Mouse (Mus musculus): ENCODE results near the gene Axdnd1. TPM values are rescaled to one million over a fixed set of nuclear protein-coding genes. Genes with fewer than 3 reads are reported as not detected.
"Not testable (repeated sequence)": the region's sequence is repeated elsewhere in the genome, so short reads cannot be mapped to it uniquely, and the experiment has no call there.

Gene Axdnd1
- polyA plus RNA-seq, 1 experiment from 2014 or later, result not detected

DNA sequence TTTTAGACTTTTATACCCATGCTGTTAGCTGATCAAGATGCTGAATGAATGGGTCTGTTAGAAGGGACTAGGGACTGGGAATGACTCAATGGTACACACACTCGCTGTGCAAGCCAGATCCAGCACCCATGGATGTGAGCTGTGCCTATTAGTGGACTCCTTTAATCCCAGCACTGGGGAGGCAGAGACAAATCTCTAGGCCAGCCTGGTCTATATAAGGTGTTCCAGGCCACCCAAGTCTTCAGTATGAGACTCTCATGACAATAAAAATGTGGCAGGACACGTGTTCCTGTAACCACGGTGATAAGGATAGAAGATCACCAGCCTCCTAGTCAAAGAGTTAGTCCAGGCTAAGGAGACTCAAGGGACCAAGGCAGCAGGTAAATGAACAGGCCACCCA is 3.1 kb upstream of the Axdnd1 start:
- DNase-seq (ENCODE audit: low spot score) (no peak), ATAC-seq (ENCODE audit: insufficient read depth, low FRiP score, low TSS enrichment) (no peak)
- Histone ChIP-seq H3K9ac (ENCODE audit: low read length) (no peak overlapping the region), H3K4me3 (ENCODE audit: low read depth, low read length) (no peak overlapping the region), H3K36me3 (ENCODE audit: control insufficient read depth, insufficient read depth, low read length) (no peaks in the 10 kb centered on the region), H3K9me3 (ENCODE audit: control insufficient read depth, low read length) (no peaks in the 10 kb centered on the region), H3K4me1 (ENCODE audit: control insufficient read depth, insufficient read depth, low read length) (no peaks in the 10 kb centered on the region), H3K27ac (ENCODE audit: low read depth, low read length) (no peak overlapping the region), H3K4me2 (ENCODE audit: low read depth) (no peak overlapping the region), H3K27me3 (ENCODE audit: control insufficient read depth, insufficient read depth, low read length) (no peaks in the 10 kb centered on the region)
- WGBS, result 90% methylated on average over 3 of the region's 3 CpGs

DNA sequence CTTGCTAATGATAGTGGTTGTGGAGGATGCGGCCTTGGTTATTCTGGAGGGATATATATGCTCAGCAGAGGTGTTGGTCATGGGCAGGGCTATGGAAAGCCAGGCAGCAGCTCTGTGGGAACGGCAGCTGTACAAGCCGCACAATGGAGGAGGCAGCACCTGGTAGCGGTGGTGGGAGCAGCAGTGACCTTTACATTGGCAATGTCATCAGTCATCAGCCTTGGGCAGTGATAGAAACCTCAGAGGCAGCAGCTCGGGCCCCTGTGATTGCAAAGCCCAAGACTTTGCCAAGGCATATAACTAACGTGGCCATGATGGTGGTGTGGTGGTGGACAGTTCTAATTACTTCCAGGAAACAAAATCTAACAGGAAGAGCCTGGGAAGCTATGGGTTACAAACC is 2.5 kb upstream of the Axdnd1 start:
- Histone ChIP-seq H3K9ac (ENCODE audit: low read length) (no peak overlapping the region), H3K27me3 (ENCODE audit: control insufficient read depth, insufficient read depth, low read length) (no peaks in the 10 kb centered on the region), H3K4me2 (ENCODE audit: low read depth) (no peak overlapping the region), H3K4me3 (ENCODE audit: low read depth, low read length) (no peak overlapping the region), H3K9me3 (ENCODE audit: control insufficient read depth, low read length) (no peaks in the 10 kb centered on the region), H3K4me1 (ENCODE audit: control insufficient read depth, insufficient read depth, low read length) (no peaks in the 10 kb centered on the region), H3K27ac (ENCODE audit: low read depth, low read length) (no peak overlapping the region), H3K36me3 (ENCODE audit: control insufficient read depth, insufficient read depth, low read length) (no peaks in the 10 kb centered on the region)
- DNase-seq (ENCODE audit: low spot score) (no peak), ATAC-seq (ENCODE audit: insufficient read depth, low FRiP score, low TSS enrichment) (no peak)
- 85% methylated on average over 6 of the region's 6 CpGs for WGBS

DNA sequence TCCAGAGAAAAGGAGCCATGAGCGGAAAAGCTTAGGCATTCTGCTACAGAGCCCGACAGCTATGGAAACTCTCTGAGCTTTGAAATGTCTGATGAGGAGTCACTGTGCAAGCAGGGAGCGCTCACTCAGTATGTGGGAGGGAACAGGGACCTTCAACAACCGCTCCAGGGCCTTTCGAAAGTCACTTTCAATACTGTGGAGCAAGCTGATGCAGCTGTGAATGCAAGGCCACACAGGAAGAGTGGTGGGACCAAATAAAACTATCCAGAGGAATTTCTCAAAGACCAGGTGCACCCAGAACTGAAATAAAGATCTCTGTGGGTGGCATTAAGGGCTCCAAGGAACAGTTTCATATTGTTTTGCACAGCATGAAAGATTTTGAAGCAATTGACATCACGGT is 1.9 kb upstream of the Axdnd1 start:
- 77% methylated on average over 6 of the region's 6 CpGs for WGBS
- H3K4me1 ChIP-seq (ENCODE audit: control insufficient read depth, insufficient read depth, low read length), result no peaks in the 10 kb centered on the region
- DNase-seq (ENCODE audit: low spot score) (no peak), ATAC-seq (ENCODE audit: insufficient read depth, low FRiP score, low TSS enrichment) (no peak)
- no peak overlapping the region for H3K4me2 ChIP-seq (ENCODE audit: low read depth)
- H3K4me3 ChIP-seq (ENCODE audit: low read depth, low read length), result no peak overlapping the region
- no peak overlapping the region for H3K27ac ChIP-seq (ENCODE audit: low read depth, low read length)
- H3K9me3 ChIP-seq (ENCODE audit: control insufficient read depth, low read length), result no peaks in the 10 kb centered on the region
- H3K27me3 ChIP-seq (ENCODE audit: control insufficient read depth, insufficient read depth, low read length), result no peaks in the 10 kb centered on the region
- H3K9ac ChIP-seq (ENCODE audit: low read length), result no peak overlapping the region
- H3K36me3 ChIP-seq (ENCODE audit: control insufficient read depth, insufficient read depth, low read length), result no peaks in the 10 kb centered on the region

DNA sequence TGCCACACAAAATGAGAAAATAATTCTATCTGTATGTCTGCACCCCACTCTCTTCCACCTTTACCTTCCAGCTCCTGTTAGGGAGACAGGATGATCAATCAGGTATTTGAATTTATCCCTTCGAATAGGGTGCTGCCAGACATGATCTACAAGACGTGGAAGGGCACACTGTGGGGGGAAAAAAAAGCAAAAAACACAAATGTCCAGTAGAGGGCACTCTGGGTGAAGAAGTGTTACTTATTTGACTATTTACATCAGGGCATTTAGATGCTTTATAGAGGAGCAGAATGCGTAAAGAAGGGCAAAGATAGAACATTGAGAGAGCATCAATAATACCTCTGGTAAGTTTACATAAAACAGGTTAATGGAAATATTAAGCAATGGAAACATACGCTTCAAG is 2.8 kb downstream of the Axdnd1 start:
- no peak overlapping the region for H3K4me2 ChIP-seq (ENCODE audit: low read depth)
- no peak overlapping the region for H3K4me3 ChIP-seq (ENCODE audit: low read depth, low read length)
- no peak for DNase-seq (ENCODE audit: low spot score)
- H3K9me3 ChIP-seq (ENCODE audit: control insufficient read depth, low read length), result no peaks in the 10 kb centered on the region
- no peaks in the 10 kb centered on the region for H3K4me1 ChIP-seq (ENCODE audit: control insufficient read depth, insufficient read depth, low read length)
- no peak for ATAC-seq (ENCODE audit: insufficient read depth, low FRiP score, low TSS enrichment)
- no peak overlapping the region for H3K9ac ChIP-seq (ENCODE audit: low read length)
- no peaks in the 10 kb centered on the region for H3K27me3 ChIP-seq (ENCODE audit: control insufficient read depth, insufficient read depth, low read length)
- no peak overlapping the region for H3K27ac ChIP-seq (ENCODE audit: low read depth, low read length)
- H3K36me3 ChIP-seq (ENCODE audit: control insufficient read depth, insufficient read depth, low read length), result no peaks in the 10 kb centered on the region
- WGBS, result 63% methylated on average over 4 of the region's 4 CpGs

DNA sequence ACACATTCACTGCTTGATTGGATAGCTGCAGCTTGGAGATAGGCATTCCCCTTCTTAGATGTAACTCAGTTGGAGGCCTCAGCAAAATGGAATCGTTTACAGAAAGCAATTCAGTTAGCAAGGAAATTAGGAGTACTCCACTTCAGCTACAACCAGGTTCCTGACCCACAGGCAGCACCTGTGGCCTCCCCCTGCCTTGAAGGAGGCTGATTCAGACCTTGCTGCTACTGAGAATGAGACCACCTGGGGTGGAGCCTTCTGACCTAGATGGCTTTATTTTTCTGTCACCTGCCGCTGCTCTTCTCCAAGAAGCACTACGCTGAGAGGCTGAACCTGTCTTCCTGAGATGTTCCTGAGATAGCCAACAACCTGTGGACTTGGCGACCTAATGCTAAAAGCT is 12.4 kb downstream of the Axdnd1 start:
- Histone ChIP-seq H3K4me3 (ENCODE audit: low read depth, low read length) (no peak overlapping the region), H3K4me2 (ENCODE audit: low read depth) (no peak overlapping the region), H3K36me3 (ENCODE audit: control insufficient read depth, insufficient read depth, low read length) (no peaks in the 10 kb centered on the region), H3K27ac (ENCODE audit: low read depth, low read length) (no peak overlapping the region), H3K9me3 (ENCODE audit: control insufficient read depth, low read length) (no peaks in the 10 kb centered on the region), H3K9ac (ENCODE audit: low read length) (no peak overlapping the region), H3K27me3 (ENCODE audit: control insufficient read depth, insufficient read depth, low read length) (no peaks in the 10 kb centered on the region), H3K4me1 (ENCODE audit: control insufficient read depth, insufficient read depth, low read length) (no peaks in the 10 kb centered on the region)
- 67% methylated on average over 4 of the region's 4 CpGs for WGBS
- ATAC-seq (ENCODE audit: insufficient read depth, low FRiP score, low TSS enrichment) (no peak), DNase-seq (ENCODE audit: low spot score) (no peak)

DNA sequence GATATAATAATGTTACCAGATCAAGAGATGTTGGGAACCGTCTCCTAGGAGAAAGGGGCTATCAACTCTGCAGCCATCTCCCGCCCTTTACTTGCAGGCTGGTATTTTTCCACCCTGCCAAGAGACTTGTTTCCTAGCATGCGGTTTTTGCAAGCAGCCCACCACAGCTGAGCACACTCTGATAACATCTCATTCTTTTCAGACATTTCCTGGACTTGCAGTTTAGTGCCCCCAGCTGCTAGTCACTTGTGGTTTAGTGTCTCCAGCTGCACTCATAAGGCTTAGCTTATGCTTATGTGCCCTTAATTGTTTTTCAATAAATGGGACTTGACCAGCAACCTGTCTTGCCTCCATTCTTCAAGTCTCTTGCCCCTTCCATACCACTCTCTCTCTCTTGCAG is 13.0 kb downstream of the Axdnd1 start:
- Histone ChIP-seq H3K9me3 (ENCODE audit: control insufficient read depth, low read length) (no peaks in the 10 kb centered on the region), H3K9ac (ENCODE audit: low read length) (no peak overlapping the region), H3K27ac (ENCODE audit: low read depth, low read length) (no peak overlapping the region), H3K4me1 (ENCODE audit: control insufficient read depth, insufficient read depth, low read length) (no peaks in the 10 kb centered on the region), H3K36me3 (ENCODE audit: control insufficient read depth, insufficient read depth, low read length) (no peaks in the 10 kb centered on the region), H3K4me2 (ENCODE audit: low read depth) (no peak overlapping the region), H3K4me3 (ENCODE audit: low read depth, low read length) (no peak overlapping the region), H3K27me3 (ENCODE audit: control insufficient read depth, insufficient read depth, low read length) (no peaks in the 10 kb centered on the region)
- DNase-seq (ENCODE audit: low spot score) (no peak), ATAC-seq (ENCODE audit: insufficient read depth, low FRiP score, low TSS enrichment) (no peak)
- WGBS, result 66% methylated on average over 3 of the region's 3 CpGs

DNA sequence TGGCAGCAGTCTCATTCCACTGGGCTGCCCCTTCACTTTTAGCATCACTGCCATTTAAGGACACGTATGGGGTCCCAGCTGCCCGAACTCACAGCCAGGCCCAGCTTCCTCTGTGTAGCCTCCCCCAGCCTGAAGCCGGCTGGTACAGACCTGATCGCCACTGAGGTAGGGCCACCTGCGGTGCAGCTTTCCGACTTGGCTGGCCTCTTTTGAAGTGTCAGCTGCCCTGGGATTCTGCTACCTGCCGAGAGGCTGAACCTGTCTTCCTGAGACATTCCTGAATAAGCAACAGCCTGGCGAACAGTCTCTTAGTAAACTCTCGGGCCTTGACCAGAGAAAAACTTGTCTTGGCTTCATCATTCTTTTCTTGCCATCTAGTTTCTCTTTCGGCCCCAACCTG is 17.7 kb downstream of the Axdnd1 start:
- Histone ChIP-seq H3K4me2 (ENCODE audit: low read depth) (no peak overlapping the region), H3K9me3 (ENCODE audit: control insufficient read depth, low read length) (no peaks in the 10 kb centered on the region), H3K9ac (ENCODE audit: low read length) (no peak overlapping the region), H3K4me1 (ENCODE audit: control insufficient read depth, insufficient read depth, low read length) (no peaks in the 10 kb centered on the region), H3K27me3 (ENCODE audit: control insufficient read depth, insufficient read depth, low read length) (no peaks in the 10 kb centered on the region), H3K27ac (ENCODE audit: low read depth, low read length) (no peak overlapping the region), H3K4me3 (ENCODE audit: low read depth, low read length) (no peak overlapping the region), H3K36me3 (ENCODE audit: control insufficient read depth, insufficient read depth, low read length) (no peaks in the 10 kb centered on the region)
- no peak for ATAC-seq (ENCODE audit: insufficient read depth, low FRiP score, low TSS enrichment)
- WGBS, result 40% methylated on average over 10 of the region's 10 CpGs
- DNase-seq (ENCODE audit: low spot score), result no peak

DNA sequence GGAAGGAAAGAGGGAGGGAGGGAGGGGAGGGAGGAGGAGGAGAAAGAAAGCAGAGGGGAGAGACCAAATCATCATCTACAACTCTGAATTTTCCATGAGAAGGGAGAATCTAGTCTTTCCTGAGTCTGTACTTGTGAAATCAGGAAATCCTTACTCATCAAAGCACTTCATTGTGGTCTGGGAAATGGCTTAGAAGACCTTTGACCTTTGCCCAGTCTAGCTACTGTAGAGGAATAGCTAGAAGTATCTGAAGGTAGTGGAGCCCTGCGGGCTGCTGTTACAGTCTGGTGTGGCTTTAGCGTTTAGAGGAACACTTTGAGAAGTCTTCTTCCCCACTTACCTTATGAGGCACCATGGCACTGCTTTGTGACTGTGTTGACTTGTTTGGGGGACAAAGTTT is 18.5 kb downstream of the Axdnd1 start:
- Histone ChIP-seq H3K4me2 (ENCODE audit: low read depth) (no peak overlapping the region), H3K9me3 (ENCODE audit: control insufficient read depth, low read length) (no peaks in the 10 kb centered on the region), H3K27ac (ENCODE audit: low read depth, low read length) (no peak overlapping the region), H3K4me1 (ENCODE audit: control insufficient read depth, insufficient read depth, low read length) (no peaks in the 10 kb centered on the region), H3K9ac (ENCODE audit: low read length) (no peak overlapping the region), H3K27me3 (ENCODE audit: control insufficient read depth, insufficient read depth, low read length) (no peaks in the 10 kb centered on the region), H3K4me3 (ENCODE audit: low read depth, low read length) (no peak overlapping the region), H3K36me3 (ENCODE audit: control insufficient read depth, insufficient read depth, low read length) (no peaks in the 10 kb centered on the region)
- no peak for DNase-seq (ENCODE audit: low spot score)
- WGBS, result 58% methylated on average over 2 of the region's 2 CpGs
- ATAC-seq (ENCODE audit: insufficient read depth, low FRiP score, low TSS enrichment), result no peak

DNA sequence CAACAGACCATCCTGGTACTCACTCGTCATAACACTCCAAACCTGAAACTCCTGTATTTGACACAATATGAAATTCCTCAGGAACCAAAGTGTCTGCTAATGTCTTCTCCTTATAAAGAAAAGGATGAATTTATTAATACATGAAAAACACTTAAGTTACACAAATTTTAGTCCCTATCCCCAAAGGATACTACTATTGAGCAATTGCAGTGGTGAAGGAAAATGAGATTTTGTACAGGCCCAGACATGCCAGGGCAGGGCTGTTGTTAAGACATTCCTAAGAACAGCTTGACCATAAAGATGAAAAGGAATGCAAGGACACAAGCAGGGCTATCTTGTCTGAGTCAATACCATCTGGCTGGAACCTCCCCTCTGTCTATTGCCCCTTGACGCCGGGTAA is 20.8 kb downstream of the Axdnd1 start:
- H3K4me3 ChIP-seq (ENCODE audit: low read depth, low read length); ATAC-seq (ENCODE audit: insufficient read depth, low FRiP score, low TSS enrichment); DNase-seq (ENCODE audit: low spot score); H3K4me2 ChIP-seq (ENCODE audit: low read depth); H3K9me3 ChIP-seq (ENCODE audit: control insufficient read depth, low read length); H3K36me3 ChIP-seq (ENCODE audit: control insufficient read depth, insufficient read depth, low read length); H3K4me1 ChIP-seq (ENCODE audit: control insufficient read depth, insufficient read depth, low read length); H3K27me3 ChIP-seq (ENCODE audit: control insufficient read depth, insufficient read depth, low read length); H3K27ac ChIP-seq (ENCODE audit: low read depth, low read length); H3K9ac ChIP-seq (ENCODE audit: low read length): not testable (repeated sequence)
- WGBS, result 69% methylated on average over 3 of the region's 3 CpGs

Data from neural tube, embryonic 11.5 days (tissue).